Mouse (Mus musculus) CH12.LX (cell line): ENCODE results near the gene Naa16. TPM values are rescaled to one million over a fixed set of nuclear protein-coding genes. Genes with fewer than 3 reads are reported as not detected.

Source experiments
- DNase-seq: peaks from one replicate; pipeline ENCODE4 v3.0.0-alpha.2; 2013; ENCODE audit errors: extremely low read depth
- H3K27ac ChIP-seq: 2 replicates; pipeline ENCODE4 v1.5.1; 2012; ENCODE audit warnings: low read depth, mild to moderate bottlenecking, control low read depth, moderate library complexity; ENCODE audit not compliant: insufficient read depth
- H3K27me3 ChIP-seq: replicated peaks from 2 replicates; pipeline ENCODE3; 2012; ENCODE audit warnings: inconsistent platforms
- H3K36me3 ChIP-seq, 2 experiments: replicated peaks in 1 of 2; 2 replicates each; pipeline versions ENCODE3 to v1.6.1; 2012; ENCODE audit warnings: inconsistent platforms in 1 of 2, low read length in 1 of 2, mild to moderate bottlenecking in 1 of 2, mixed read lengths in 1 of 2, moderate library complexity in 1 of 2; ENCODE audit not compliant: control insufficient read depth in 1 of 2, insufficient read depth in 1 of 2
- H3K4me1 ChIP-seq, 2 experiments: 2 replicates each; pipeline ENCODE4 v1.6.1; 2012; ENCODE audit warnings: inconsistent platforms in 1 of 2, moderate library complexity in 1 of 2; ENCODE audit not compliant: insufficient read depth in 2 of 2, control insufficient read depth in 1 of 2
- H3K4me2 ChIP-seq: 2 replicates; pipeline ENCODE4 v1.6.1; 2012; ENCODE audit warnings: low read depth, mild to moderate bottlenecking, control low read depth; ENCODE audit not compliant: poor library complexity, insufficient read depth, severe bottlenecking
- H3K4me3 ChIP-seq, 3 experiments: fragments of 150-350 bp in 1 of 3; sonication (generic) in 1 of 3; replicated peaks in 1 of 3; 2 replicates each; pipeline versions ENCODE3 to v1.5.1; 2011 to 2012; ENCODE audit warnings: low read depth in 2 of 3, low read length in 2 of 3, mild to moderate bottlenecking in 2 of 3, moderate library complexity in 2 of 3, control low read depth in 1 of 3, improper control_type of control experiment in 1 of 3, inconsistent platforms in 1 of 3, mixed read lengths in 1 of 3; ENCODE audit not compliant: poor library complexity in 1 of 3
- H3K79me2 ChIP-seq: replicated peaks from 2 replicates; pipeline ENCODE4 v1.6.1; 2012; ENCODE audit warnings: mild to moderate bottlenecking, moderate library complexity; ENCODE audit not compliant: control insufficient read depth, poor library complexity, insufficient read depth, severe bottlenecking; ENCODE audit errors: extremely low read depth
- H3K9ac ChIP-seq: 2 replicates; pipeline ENCODE4 v1.6.1; 2012; ENCODE audit warnings: low read depth, mild to moderate bottlenecking, control low read depth, moderate library complexity; ENCODE audit not compliant: insufficient read depth
- H3K9me3 ChIP-seq: replicated peaks from 2 replicates; pipeline ENCODE3; 2012; ENCODE audit warnings: low read length, inconsistent platforms, mixed read lengths
- CHD1 ChIP-seq: IDR thresholded peaks from 2 replicates; pipeline ENCODE4 v1.6.1; 2012; ENCODE audit warnings: low read depth, low read length, improper control_type of control experiment, inconsistent platforms
- E2F4 ChIP-seq: IDR thresholded peaks from 2 replicates; pipeline ENCODE4 v1.6.1; 2011; ENCODE audit warnings: low read depth, low read length, improper control_type of control experiment; ENCODE audit not compliant: insufficient replicate concordance
- EP300 ChIP-seq: IDR thresholded peaks from 2 replicates; pipeline ENCODE4 v1.6.1; 2011; ENCODE audit warnings: low read length, improper control_type of control experiment
- GABPA ChIP-seq: IDR thresholded peaks from 2 replicates; pipeline ENCODE4 v1.6.1; 2012; ENCODE audit warnings: low read depth, low read length, improper control_type of control experiment, inconsistent platforms; ENCODE audit not compliant: insufficient replicate concordance
- HCFC1 ChIP-seq: IDR thresholded peaks from 2 replicates; pipeline ENCODE4 v1.6.1; 2012; ENCODE audit warnings: low read depth, mild to moderate bottlenecking, inconsistent platforms, low read length, improper control_type of control experiment
- IRF4 ChIP-seq: IDR thresholded peaks from 2 replicates; pipeline ENCODE4 v1.6.1; 2014; ENCODE audit warnings: low read depth, mild to moderate bottlenecking, inconsistent platforms, low read length, improper control_type of control experiment
- JUN ChIP-seq: IDR thresholded peaks from 2 replicates; pipeline ENCODE4 v1.6.1; 2011; ENCODE audit warnings: low read depth, mild to moderate bottlenecking, low read length, improper control_type of control experiment, moderate library complexity; ENCODE audit not compliant: insufficient read depth
- JUND ChIP-seq: conservative IDR thresholded peaks from 2 replicates; pipeline ENCODE4 v1.6.1; 2011; ENCODE audit warnings: low read depth, low read length, improper control_type of control experiment
- KAT2A ChIP-seq: IDR thresholded peaks from 2 replicates; pipeline ENCODE4 v1.6.1; 2012; ENCODE audit warnings: low read length, improper control_type of control experiment, inconsistent platforms; ENCODE audit not compliant: insufficient replicate concordance
- MAFK ChIP-seq: IDR thresholded peaks from 2 replicates; pipeline ENCODE4 v1.6.1; 2011; ENCODE audit warnings: low read length, improper control_type of control experiment; ENCODE audit not compliant: insufficient replicate concordance
- MAX ChIP-seq: IDR thresholded peaks from 2 replicates; pipeline ENCODE4 v1.6.1; 2011; ENCODE audit warnings: low read length, improper control_type of control experiment
- MEF2A ChIP-seq: IDR thresholded peaks from 2 replicates; pipeline ENCODE4 v1.6.1; 2014; ENCODE audit warnings: low read depth, mild to moderate bottlenecking, inconsistent platforms, low read length, improper control_type of control experiment, borderline replicate concordance
- MXI1 ChIP-seq: IDR thresholded peaks from 2 replicates; pipeline ENCODE4 v1.6.1; 2011; ENCODE audit warnings: mild to moderate bottlenecking, low read depth, low read length, improper control_type of control experiment
- MYC ChIP-seq: IDR thresholded peaks from 2 replicates; pipeline ENCODE4 v1.6.1; 2011; ENCODE audit warnings: low read depth, mild to moderate bottlenecking, improper control_type of control experiment, low read length
- NRF1 ChIP-seq: IDR thresholded peaks from 2 replicates; pipeline ENCODE4 v1.6.1; 2014; ENCODE audit warnings: low read depth, mild to moderate bottlenecking, inconsistent platforms, low read length, improper control_type of control experiment, moderate library complexity
- PAX5 ChIP-seq: IDR thresholded peaks from 2 replicates; pipeline ENCODE4 v1.6.1; 2012; ENCODE audit warnings: low read length, inconsistent platforms, mixed read lengths
- RCOR1 ChIP-seq: conservative IDR thresholded peaks from 2 replicates; pipeline ENCODE4 v1.6.1; 2012; ENCODE audit warnings: low read depth, mild to moderate bottlenecking, inconsistent platforms, low read length, improper control_type of control experiment
- SIN3A ChIP-seq: IDR thresholded peaks from 2 replicates; pipeline ENCODE4 v1.6.1; 2012; ENCODE audit warnings: low read length, improper control_type of control experiment, inconsistent platforms
- SMC3 ChIP-seq: IDR thresholded peaks from 2 replicates; pipeline ENCODE4 v1.6.1; 2011; ENCODE audit warnings: low read depth, low read length, improper control_type of control experiment
- TBP ChIP-seq: conservative IDR thresholded peaks from 2 replicates; pipeline ENCODE4 v1.6.1; 2011; ENCODE audit warnings: low read depth, low read length, improper control_type of control experiment
- TCF12 ChIP-seq: IDR thresholded peaks from 2 replicates; pipeline ENCODE4 v1.6.1; 2014; ENCODE audit warnings: low read depth, mild to moderate bottlenecking, inconsistent platforms, low read length, improper control_type of control experiment
- UBTF ChIP-seq: IDR thresholded peaks from 2 replicates; pipeline ENCODE4 v1.6.1; 2012; ENCODE audit warnings: low read depth, mild to moderate bottlenecking, inconsistent platforms, low read length, improper control_type of control experiment, moderate library complexity
- USF2 ChIP-seq: conservative IDR thresholded peaks from 2 replicates; pipeline ENCODE4 v1.6.1; 2011; ENCODE audit warnings: low read depth, low read length, improper control_type of control experiment
- ZC3H11A ChIP-seq: IDR thresholded peaks from 2 replicates; pipeline ENCODE4 v1.6.1; 2012; ENCODE audit warnings: low read depth, mild to moderate bottlenecking, inconsistent platforms, low read length, improper control_type of control experiment
- ZKSCAN1 ChIP-seq: IDR thresholded peaks from 2 replicates; pipeline ENCODE4 v1.6.1; 2012; ENCODE audit warnings: low read depth, inconsistent platforms, low read length, improper control_type of control experiment, borderline replicate concordance
- ZMIZ1 ChIP-seq: IDR thresholded peaks from 2 replicates; pipeline ENCODE4 v1.6.1; 2012; ENCODE audit warnings: low read depth, mild to moderate bottlenecking, inconsistent platforms, low read length, improper control_type of control experiment
- dilution Hi-C: fragments of 300-500 bp; cut with MboI; formaldehyde crosslinking; loops from 2 replicates; pipeline ENCODE4 v1.14.3; 2020; ENCODE audit warnings: low sequenced_read_pairs; ENCODE audit not compliant: extremely low pct_unique_long_range_greater_than_20kb, extremely low pct_ligation_motif_present
- in situ Hi-C: fragments of 300-500 bp; cut with MboI; formaldehyde crosslinking; loops from 3 replicates; pipeline ENCODE4 v1.14.3; 2019; ENCODE audit warnings: low sequenced_read_pairs, low pct_ligation_motif_present, low pct_unique_long_range_greater_than_20kb, mixed read lengths
- polyA plus RNA-seq: library from polyadenylated mRNA; unstranded; fragments of >175 nt; gene quantifications from 2 replicates; pipeline ENCODE4 v1.2.1, GENCODE M21; 2012; ENCODE audit warnings: low read depth; ENCODE audit not compliant: insufficient read length
- total RNA-seq, 2 experiments: library from RNA; depleted of rRNA; stranded (reverse); fragments of 300-350 nt in 1 of 2; fragments of >200 nt in 1 of 2; gene quantifications; 2 replicates each; pipeline ENCODE4 v1.2.3; 2012 to 2014

The Naa16 gene
- total and polyA plus RNA-seq, 3 experiments: 16.4 to 60.0 (median 42.6) TPM

GRCm38 (mm10) chr14:79309115-79309514 is 81.5 kb downstream of the Naa16 start:
- H3K79me2 ChIP-seq: no peaks in the 10 kb centered on the region
- H3K36me3 ChIP-seq: no peaks in the 10 kb centered on the region
- DNase-seq: no peak
- no peak overlapping the region for H3K4me3 ChIP-seq
- TF ChIP-seq UBTF: no peak
- no peak for TF ChIP-seq SIN3A
- TF ChIP-seq SMC3: no peak
- TF ChIP-seq MXI1: no peak
- TF ChIP-seq GABPA: no peak
- TF ChIP-seq PAX5: no peak
- no peak for TF ChIP-seq KAT2A
- no peak for TF ChIP-seq TCF12
- TF ChIP-seq ZKSCAN1: no peak
- TF ChIP-seq HCFC1: no peak
- TF ChIP-seq TBP: no peak
- no peak for TF ChIP-seq IRF4
- no peak for TF ChIP-seq RCOR1
- TF ChIP-seq JUN: no peak
- TF ChIP-seq MAFK: no peak
- no peak for TF ChIP-seq MYC
- TF ChIP-seq JUND: no peak
- TF ChIP-seq, all 38 proteins: peak for 0
- dilution Hi-C loops: no loop called here
- Histone ChIP-seq H3K4me1 (peaks cover 0 to 3% of the 10 kb centered on the region in 2 experiments; a peak in 1 of 4 replicates), H3K27ac (no peak overlapping the region), H3K9me3 (no peaks in the 10 kb centered on the region), H3K4me2 (no peak overlapping the region), H3K27me3 (no peaks in the 10 kb centered on the region), H3K9ac (no peak overlapping the region)
- in situ Hi-C loops: loop anchor here (10.0 kb wide), 1 partner anchor 184 kb away; no protein-coding TSS in a partner anchor

GRCm38 (mm10) chr14:79308364-79308763 is 82.2 kb downstream of the Naa16 start:
- no peaks in the 10 kb centered on the region for H3K79me2 ChIP-seq
- H3K27ac ChIP-seq: no peak overlapping the region
- no peak for TF ChIP-seq ZC3H11A
- no peak for TF ChIP-seq GABPA
- TF ChIP-seq EP300: no peak
- no peak for TF ChIP-seq TCF12
- no peak for TF ChIP-seq MEF2A
- no peak for TF ChIP-seq NRF1
- TF ChIP-seq CHD1: no peak
- TF ChIP-seq E2F4: no peak
- no peak for TF ChIP-seq USF2
- no peak for TF ChIP-seq KAT2A
- TF ChIP-seq MAX: no peak
- no peak for TF ChIP-seq MAFK
- TF ChIP-seq TBP: no peak
- TF ChIP-seq ZMIZ1: no peak
- TF ChIP-seq PAX5: no peak
- no peak for TF ChIP-seq RCOR1
- DNase-seq: no peak
- no peaks in the 10 kb centered on the region for H3K27me3 ChIP-seq
- H3K4me1 ChIP-seq: peaks cover 0 to 3% of the 10 kb centered on the region in 2 experiments; a peak in 1 of 4 replicates
- H3K9ac ChIP-seq: no peak overlapping the region
- no peak overlapping the region for H3K4me3 ChIP-seq
- no peak overlapping the region for H3K4me2 ChIP-seq
- in situ Hi-C loops: loop anchor here (10.0 kb wide), 1 partner anchor 184 kb away; no protein-coding TSS in a partner anchor
- no peaks in the 10 kb centered on the region for H3K9me3 ChIP-seq
- dilution Hi-C loops: no loop called here
- no peaks in the 10 kb centered on the region for H3K36me3 ChIP-seq
